Mouse (Mus musculus): ENCODE results near the gene Btd.

Btd gene

DNA sequence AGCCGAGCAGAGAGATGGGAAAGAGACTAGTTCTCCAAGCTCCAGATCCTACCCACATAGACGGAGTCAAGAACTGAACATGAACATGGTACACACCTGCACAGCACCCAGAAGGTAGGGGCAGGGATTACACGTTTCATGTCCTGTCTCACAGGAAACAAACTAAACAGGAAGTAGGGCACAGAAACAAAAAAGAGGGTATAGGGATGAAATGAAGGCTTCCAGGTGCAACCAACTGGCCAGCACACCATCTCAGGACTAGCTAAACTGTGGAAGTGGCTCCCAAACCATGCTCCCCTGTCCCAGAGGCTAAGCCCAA, 56.1 kb downstream of the Btd start:
- in situ Hi-C loops (cut with MboI, MseI) = no loop called here

DNA sequence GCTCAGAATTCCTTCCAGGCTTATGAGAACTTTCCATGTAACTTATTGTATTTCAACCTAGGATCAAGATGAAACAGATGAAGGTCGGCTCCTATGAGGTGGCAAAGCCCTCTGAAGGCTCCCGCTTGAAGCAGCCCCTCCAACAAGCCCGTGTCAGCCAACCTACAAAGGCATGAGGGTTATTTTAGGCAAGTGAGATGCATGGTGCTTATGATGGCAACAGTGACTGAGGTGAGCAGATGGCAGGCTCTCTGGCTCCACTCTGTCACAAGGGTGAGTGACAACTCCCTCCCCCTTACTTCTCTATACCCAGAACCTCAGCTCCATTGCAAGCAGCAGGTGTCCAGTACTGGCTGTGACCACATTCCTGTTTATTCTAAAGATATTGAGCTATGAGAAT, 56.5 kb downstream of the Btd start:
- in situ Hi-C loops (cut with MboI, MseI) = no loop called here

DNA sequence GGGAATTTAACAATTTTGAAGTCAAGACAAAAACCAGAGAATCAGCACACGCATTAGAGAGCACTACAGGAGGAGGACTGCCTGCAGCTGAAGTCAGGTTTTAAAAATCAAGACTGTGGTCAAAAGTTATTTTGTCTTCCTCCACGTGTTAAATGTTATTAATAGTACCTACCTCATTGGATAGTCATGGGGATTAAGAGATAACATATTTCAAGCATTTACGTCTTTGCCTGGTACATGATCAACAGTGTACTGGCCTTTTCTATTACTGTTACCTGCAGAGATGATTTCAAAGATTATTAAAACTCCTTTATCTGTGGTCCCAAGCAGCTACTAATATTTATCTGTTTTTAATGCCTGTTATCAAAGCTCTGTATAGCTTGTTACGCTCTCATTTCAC, 56.9 kb downstream of the Btd start:
- in situ Hi-C loops (cut with MboI, MseI) = no loop called here

DNA sequence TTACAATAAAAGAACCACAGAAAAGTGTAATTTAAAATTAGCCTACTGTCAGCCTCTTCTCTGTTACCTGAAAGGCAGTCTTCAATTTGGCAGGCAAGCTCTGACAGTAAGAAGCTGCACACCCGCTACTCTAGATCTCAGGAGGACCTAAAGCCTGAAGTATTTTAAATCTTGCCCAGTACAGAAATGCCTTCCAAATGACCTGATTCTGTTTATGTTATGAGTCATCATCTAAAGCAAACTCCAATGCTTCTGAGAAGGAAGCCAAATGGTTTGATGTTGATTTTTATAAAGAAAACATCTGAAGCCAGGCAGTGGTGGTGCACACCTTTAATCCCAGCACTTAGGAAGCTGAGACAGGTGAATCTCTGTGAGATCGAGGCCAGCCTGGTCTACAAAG, 59.5 kb downstream of the Btd start:
- in situ Hi-C loops (cut with MboI, MseI) = no loop called here

DNA sequence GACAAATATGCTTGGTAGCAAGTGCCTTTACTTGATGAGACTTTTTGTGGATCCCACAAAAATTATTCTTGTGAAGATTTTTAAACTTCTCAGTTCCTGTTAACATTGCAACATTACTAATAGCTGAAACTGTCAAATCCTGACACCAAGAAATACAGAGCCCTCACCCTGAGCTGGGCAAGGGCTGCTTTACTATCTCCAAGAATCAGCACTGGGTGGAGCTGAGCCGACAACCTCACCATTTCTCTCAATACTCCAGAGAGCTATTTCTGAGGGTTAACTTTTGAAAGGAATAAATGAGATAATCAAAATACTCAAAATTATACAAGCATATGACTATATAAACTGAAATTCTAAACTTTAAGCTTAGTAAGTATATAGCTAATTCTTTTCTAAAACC, 68.5 kb downstream of the Btd start:
- in situ Hi-C loops (cut with MboI, MseI) = no loop called here

DNA sequence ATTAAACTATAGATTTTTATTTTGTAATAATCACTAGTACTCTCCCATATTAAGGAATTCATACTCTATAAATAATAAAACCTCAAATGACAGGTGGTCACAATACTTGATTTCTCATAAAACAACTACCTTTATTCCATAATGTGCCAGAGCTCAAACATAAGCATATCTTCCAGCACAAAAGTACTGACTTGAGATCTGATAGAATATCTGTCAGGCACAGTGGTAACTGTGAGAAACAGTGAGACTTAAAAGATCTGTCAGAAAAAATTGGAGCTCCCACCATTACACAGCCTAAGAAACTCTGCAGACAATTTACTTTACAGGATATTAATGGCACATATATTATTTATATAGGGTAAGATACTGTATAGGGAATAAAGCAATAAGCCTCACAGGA, 74.8 kb downstream of the Btd start:
- in situ Hi-C loops (cut with MboI, MseI) = no loop called here

DNA sequence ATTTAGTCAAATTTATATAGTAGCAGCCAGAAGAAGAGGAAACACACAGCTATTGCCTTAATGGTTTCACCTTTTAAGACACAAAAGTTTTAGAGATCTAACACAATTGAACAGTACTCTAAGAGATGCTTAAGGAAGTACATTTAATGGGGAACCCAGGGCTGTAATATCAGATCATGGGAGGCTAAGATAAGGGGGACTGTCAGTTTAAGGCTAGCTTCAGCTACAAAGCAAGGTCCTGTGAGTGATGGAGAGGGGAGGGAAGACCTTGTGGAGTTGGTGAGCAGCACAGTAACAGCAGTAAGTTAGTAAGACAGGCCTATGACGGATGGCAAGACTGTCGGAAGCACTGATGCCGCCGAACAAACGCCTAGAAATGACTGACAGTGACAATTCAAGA, 76.5 kb downstream of the Btd start:
- in situ Hi-C loops (cut with MboI, MseI) = no loop called here

Measured in T-helper 17 cell (primary cell).